Mouse (Mus musculus): Measurements from ENCODE around the gene Adgrd1. TPM values are rescaled to one million over a fixed set of nuclear protein-coding genes. Genes with fewer than 3 reads are reported as not detected.

Gene Adgrd1
- polyA plus RNA-seq, 1 experiment: 3.3 TPM

DNA sequence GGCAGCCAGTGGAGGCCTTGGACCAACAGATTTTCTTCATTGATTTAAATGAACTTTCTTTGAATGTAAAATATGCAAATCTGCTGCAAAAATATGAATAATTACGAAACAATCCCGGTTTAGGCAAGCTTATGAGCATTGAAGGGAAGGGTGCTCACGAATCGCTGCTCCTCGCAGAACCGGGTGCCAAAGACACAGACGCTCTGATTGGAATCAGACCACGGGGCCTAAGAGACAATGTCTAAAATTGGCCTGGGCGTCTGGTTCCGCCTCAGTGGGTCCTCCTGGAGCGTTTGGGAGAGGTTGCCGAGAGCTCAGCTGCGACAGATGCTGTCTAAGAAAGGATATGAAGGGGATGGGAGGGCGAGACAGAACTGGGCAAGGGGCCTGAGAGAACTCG, 42.0 kb downstream of the Adgrd1 start:
- TF ChIP-seq CTCF (IDR thresholded peaks at IDR 0.05; ENCODE audit: borderline replicate concordance, control insufficient read depth, extremely low read depth, insufficient read depth, low read length, poor library complexity) (no peak), POLR2A (IDR thresholded peaks at IDR 0.05; ENCODE audit: control insufficient read depth, extremely low read depth, insufficient read depth, low read length, poor library complexity) (no peak)
- no peaks in the 10 kb centered on the region for H3K27me3 ChIP-seq (ENCODE audit: control insufficient read depth, insufficient read depth, low read length)
- no peak overlapping the region for H3K4me3 ChIP-seq (ENCODE audit: control insufficient read depth, insufficient read depth, low read length)
- no peaks in the 10 kb centered on the region for H3K4me1 ChIP-seq (replicated peaks; ENCODE audit: control insufficient read depth, insufficient read depth, low read length)
- no peak for DNase-seq
- WGBS: 92% methylated on average over 15 of the region's 15 CpGs
- H3K36me3 ChIP-seq (ENCODE audit: control insufficient read depth, insufficient read depth, low read length): no peaks in the 10 kb centered on the region
- H3K27ac ChIP-seq (ENCODE audit: control insufficient read depth, insufficient read depth, low read length): no peak overlapping the region

DNA sequence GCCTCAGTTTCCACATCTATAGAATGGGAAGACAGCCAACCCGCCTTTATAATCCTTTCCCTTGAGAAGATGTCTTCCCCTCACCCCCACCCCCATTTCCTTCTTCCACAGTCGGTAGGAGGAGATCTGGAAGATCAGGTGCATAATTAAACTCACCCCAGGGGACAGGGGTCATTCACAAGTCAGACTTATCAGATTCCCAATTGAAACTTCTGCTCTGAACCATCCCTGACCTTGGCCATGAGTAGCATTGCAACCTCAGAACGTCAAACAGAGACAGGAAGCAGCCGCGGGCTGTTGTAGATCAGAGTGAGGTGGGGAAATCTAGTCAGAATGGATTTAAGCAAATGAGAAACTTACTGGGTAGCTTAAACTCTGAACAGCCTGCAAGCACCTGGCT, 46.3 kb downstream of the Adgrd1 start:
- no peak for DNase-seq
- no peaks in the 10 kb centered on the region for H3K27me3 ChIP-seq (ENCODE audit: control insufficient read depth, insufficient read depth, low read length)
- no peak overlapping the region for H3K4me3 ChIP-seq (ENCODE audit: control insufficient read depth, insufficient read depth, low read length)
- no peaks in the 10 kb centered on the region for H3K36me3 ChIP-seq (ENCODE audit: control insufficient read depth, insufficient read depth, low read length)
- H3K27ac ChIP-seq (ENCODE audit: control insufficient read depth, insufficient read depth, low read length): no peak overlapping the region
- H3K4me1 ChIP-seq (replicated peaks; ENCODE audit: control insufficient read depth, insufficient read depth, low read length): no peaks in the 10 kb centered on the region
- WGBS: 33% methylated on average over 5 of the region's 5 CpGs
- TF ChIP-seq CTCF (IDR thresholded peaks at IDR 0.05; ENCODE audit: borderline replicate concordance, control insufficient read depth, extremely low read depth, insufficient read depth, low read length, poor library complexity) (no peak), POLR2A (IDR thresholded peaks at IDR 0.05; ENCODE audit: control insufficient read depth, extremely low read depth, insufficient read depth, low read length, poor library complexity) (no peak)

DNA sequence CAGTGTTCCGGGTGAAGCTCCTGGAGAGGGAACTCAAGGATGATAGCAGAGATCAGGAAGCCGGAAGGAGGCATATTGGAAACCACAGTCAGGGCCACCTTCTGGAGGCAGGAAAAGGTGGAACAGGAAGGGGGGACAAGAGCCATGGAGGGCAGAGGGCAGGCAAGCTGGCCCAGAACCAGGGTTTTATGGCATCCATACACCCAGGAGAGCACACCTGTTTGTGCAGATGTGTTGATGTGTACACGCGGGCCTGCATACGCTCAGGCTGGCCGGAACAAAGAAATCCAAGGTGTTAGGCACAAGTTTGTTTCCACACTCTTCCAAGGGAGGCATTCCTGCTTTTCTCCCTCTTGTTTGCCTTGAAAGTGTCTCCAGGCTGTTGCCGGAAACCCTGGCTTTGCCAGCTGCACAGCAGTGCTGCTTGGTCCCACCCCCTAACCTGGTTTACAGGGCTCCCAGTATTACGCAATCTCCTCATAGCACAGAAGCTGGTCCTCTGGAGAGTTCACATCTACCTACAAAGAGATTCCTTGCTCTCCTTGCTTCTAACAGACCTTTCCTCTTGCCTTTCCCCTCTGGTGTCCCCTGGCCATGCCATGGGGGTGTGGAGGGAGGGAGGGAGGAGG, 48.9 kb downstream of the Adgrd1 start:
- H3K27me3 ChIP-seq (ENCODE audit: control insufficient read depth, insufficient read depth, low read length): no peaks in the 10 kb centered on the region
- WGBS: 89% methylated on average over 8 of the region's 8 CpGs
- H3K4me3 ChIP-seq (ENCODE audit: control insufficient read depth, insufficient read depth, low read length): no peak overlapping the region
- H3K27ac ChIP-seq (ENCODE audit: control insufficient read depth, insufficient read depth, low read length): no peak overlapping the region
- no peak for DNase-seq
- no peak for TF ChIP-seq CTCF (IDR thresholded peaks at IDR 0.05; ENCODE audit: borderline replicate concordance, control insufficient read depth, extremely low read depth, insufficient read depth, low read length, poor library complexity)
- no peaks in the 10 kb centered on the region for H3K4me1 ChIP-seq (replicated peaks; ENCODE audit: control insufficient read depth, insufficient read depth, low read length)
- H3K36me3 ChIP-seq (ENCODE audit: control insufficient read depth, insufficient read depth, low read length): no peaks in the 10 kb centered on the region

DNA sequence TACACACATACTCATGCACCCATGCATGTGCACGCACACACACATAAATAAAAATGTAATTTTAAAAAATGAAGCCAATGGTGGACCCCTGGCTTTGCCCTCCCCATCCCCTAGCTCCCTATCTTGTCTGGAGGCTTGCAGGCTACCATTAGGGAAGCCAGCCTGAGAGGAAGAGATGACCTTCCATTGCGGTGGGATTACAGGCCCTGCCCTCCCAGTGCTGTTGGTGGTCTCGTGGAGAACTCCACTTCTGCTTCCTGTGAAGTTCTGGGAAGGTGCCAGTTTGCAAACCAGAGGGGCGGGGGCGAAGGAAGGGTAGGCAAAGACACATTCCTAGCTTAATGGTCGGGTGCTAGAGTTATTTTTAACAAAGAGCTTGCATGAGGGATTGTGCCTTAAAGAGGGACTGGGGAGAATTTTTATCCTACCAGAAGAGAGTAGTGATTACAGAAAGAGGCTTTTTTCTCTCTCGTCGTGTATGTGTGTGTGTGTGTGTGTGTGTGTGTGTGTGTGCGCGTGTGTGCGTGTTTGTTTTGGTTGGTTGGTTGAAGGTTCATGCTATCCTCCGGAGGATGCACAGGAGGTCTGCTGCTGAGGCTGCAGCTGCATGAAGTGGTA, 50.5 kb downstream of the Adgrd1 start:
- WGBS: 40% methylated on average over 12 of the region's 12 CpGs
- Histone ChIP-seq H3K4me3 (ENCODE audit: control insufficient read depth, insufficient read depth, low read length) (no peak overlapping the region), H3K27ac (ENCODE audit: control insufficient read depth, insufficient read depth, low read length) (no peak overlapping the region), H3K4me1 (replicated peaks; ENCODE audit: control insufficient read depth, insufficient read depth, low read length) (no peaks in the 10 kb centered on the region), H3K27me3 (ENCODE audit: control insufficient read depth, insufficient read depth, low read length) (no peaks in the 10 kb centered on the region), H3K36me3 (ENCODE audit: control insufficient read depth, insufficient read depth, low read length) (no peaks in the 10 kb centered on the region)
- TF ChIP-seq POLR2A (IDR thresholded peaks at IDR 0.05; ENCODE audit: control insufficient read depth, extremely low read depth, insufficient read depth, low read length, poor library complexity) (no peak), CTCF (IDR thresholded peaks at IDR 0.05; ENCODE audit: borderline replicate concordance, control insufficient read depth, extremely low read depth, insufficient read depth, low read length, poor library complexity) (no peak)
- no peak for DNase-seq

DNA sequence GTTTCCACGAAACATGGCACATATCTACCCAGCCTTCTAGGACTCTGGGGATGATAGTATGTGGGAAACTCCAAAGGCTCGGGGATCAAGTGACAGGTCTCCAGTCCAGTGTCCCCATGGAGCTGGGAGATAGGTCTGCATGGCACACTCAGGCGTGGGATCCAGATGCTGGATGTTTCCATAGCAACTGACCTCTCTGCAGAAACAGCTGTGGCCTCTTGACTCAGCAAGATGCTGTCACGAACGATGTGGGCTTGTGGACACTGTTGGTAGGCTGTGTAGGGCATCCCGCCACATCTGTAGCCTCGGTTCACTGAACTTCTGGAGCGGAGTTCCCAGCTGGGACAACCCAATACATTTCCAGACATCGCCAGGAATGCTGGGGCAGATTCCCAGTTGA, 51.9 kb downstream of the Adgrd1 start:
- DNase-seq: no peak
- TF ChIP-seq POLR2A (IDR thresholded peaks at IDR 0.05; ENCODE audit: control insufficient read depth, extremely low read depth, insufficient read depth, low read length, poor library complexity): no peak
- no peak for TF ChIP-seq CTCF (IDR thresholded peaks at IDR 0.05; ENCODE audit: borderline replicate concordance, control insufficient read depth, extremely low read depth, insufficient read depth, low read length, poor library complexity)
- Histone ChIP-seq H3K4me1 (replicated peaks; ENCODE audit: control insufficient read depth, insufficient read depth, low read length) (no peaks in the 10 kb centered on the region), H3K27me3 (ENCODE audit: control insufficient read depth, insufficient read depth, low read length) (no peaks in the 10 kb centered on the region), H3K27ac (ENCODE audit: control insufficient read depth, insufficient read depth, low read length) (no peak overlapping the region), H3K36me3 (ENCODE audit: control insufficient read depth, insufficient read depth, low read length) (no peaks in the 10 kb centered on the region), H3K4me3 (ENCODE audit: control insufficient read depth, insufficient read depth, low read length) (no peak overlapping the region)
- WGBS: 90% methylated on average over 9 of the region's 9 CpGs

DNA sequence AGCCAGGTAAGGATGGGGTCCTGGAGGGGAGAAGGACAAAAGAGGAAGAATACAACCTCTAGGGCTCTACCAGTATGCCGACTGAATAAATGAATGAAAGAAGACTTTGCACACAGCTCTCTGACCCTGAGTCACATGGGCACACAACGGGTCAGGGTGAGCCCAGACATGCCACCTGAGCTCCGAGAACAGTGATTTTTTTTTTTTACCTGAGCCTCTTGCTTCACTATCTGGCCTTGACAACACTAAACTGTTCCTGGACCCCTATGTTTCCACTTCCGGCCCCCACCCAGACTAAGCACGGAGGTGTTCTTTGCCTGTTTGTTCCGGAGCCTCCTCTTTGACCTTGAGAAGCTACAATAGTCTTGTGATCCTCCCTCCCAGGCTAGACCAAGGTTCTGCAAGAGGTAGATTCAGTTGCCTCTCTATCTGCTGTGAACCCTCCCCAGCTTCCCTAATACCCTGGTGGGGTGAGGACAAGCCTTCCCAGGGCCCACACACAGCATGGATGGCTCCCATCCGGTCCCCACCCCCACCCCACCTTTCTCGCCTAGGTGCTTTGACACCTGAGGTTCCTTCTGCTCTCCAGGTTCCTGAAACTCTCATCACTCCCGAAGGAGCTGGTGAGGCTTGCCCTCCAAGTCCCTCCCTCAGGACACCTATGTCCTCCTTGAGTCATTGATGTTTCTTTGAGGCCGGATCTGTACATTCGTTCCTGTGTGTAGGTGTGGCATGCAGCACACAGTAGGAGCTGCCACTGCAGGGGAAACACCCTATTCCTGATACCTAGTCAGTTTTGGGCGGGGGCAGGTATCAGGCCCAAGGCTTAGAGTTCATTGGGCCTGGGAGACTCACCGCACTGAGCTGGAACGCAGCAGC, 58.7 kb downstream of the Adgrd1 start:
- TF ChIP-seq POLR2A (IDR thresholded peaks at IDR 0.05; ENCODE audit: control insufficient read depth, extremely low read depth, insufficient read depth, low read length, poor library complexity) (no peak), CTCF (IDR thresholded peaks at IDR 0.05; ENCODE audit: borderline replicate concordance, control insufficient read depth, extremely low read depth, insufficient read depth, low read length, poor library complexity) (no peak)
- no peak overlapping the region for H3K27ac ChIP-seq (ENCODE audit: control insufficient read depth, insufficient read depth, low read length)
- no peaks in the 10 kb centered on the region for H3K4me1 ChIP-seq (replicated peaks; ENCODE audit: control insufficient read depth, insufficient read depth, low read length)
- DNase-seq: no peak
- no peaks in the 10 kb centered on the region for H3K36me3 ChIP-seq (ENCODE audit: control insufficient read depth, insufficient read depth, low read length)
- H3K27me3 ChIP-seq (ENCODE audit: control insufficient read depth, insufficient read depth, low read length): no peaks in the 10 kb centered on the region
- no peak overlapping the region for H3K4me3 ChIP-seq (ENCODE audit: control insufficient read depth, insufficient read depth, low read length)
- 87% methylated on average over 14 of the region's 14 CpGs for WGBS
